Mouse (Mus musculus) T-cell, adult 2 months (primary cell): ENCODE data around the gene Atp6v0b.
A peak's percentile ranks its signal among the peaks of the same experiment; 100 is the strongest.

Experiments used
- DNase-seq: peaks from one replicate; pipeline ENCODE4 v3.0.0; 2022; ENCODE audit warnings: low spot score

Atp6v0b gene

DNA sequence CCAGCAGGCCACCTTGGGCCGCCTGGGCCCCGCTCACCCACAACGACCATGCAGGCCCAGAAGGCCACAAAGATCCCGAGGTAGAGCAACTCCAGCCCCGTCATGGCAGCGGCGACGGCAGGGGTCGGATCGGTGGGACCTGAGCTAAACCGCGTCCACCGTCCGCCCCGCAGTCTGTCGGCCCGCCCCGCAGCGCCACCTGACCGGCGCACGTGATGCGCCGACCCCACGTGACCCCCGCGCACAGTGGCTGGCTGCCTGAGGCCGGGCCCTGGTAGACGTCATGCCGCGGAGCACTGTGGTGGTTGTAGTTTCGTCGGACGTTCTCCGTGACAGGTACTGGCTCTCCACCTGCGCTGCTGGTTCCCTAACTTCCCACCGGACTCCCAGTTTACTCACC, at the start of gene Atp6v0b:
Atp6v0b (minus strand) TSS at position 201 of the 400 bp plus-strand sequence.
- DNase-seq: peak; percentile 93

DNA sequence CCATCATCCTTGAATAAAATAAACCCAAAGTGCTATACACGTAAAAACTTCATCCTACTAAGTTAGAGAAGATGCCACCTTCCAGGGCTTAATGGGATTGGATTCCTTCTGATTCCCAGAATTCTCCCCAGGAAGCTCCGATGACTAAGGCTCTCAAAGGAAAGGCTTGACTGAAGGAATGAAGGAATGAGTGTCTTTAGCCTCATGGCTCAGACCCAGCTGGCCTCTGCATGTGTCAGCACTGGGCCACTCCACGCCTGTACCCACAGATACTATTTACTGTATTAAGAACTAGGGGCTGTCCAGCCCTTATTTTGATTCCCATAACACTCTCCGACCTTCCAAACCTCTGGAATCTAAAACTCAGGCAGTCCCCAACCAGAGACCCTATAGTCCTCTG, 46.9 kb upstream of the Atp6v0b start:
- no peak for DNase-seq

DNA sequence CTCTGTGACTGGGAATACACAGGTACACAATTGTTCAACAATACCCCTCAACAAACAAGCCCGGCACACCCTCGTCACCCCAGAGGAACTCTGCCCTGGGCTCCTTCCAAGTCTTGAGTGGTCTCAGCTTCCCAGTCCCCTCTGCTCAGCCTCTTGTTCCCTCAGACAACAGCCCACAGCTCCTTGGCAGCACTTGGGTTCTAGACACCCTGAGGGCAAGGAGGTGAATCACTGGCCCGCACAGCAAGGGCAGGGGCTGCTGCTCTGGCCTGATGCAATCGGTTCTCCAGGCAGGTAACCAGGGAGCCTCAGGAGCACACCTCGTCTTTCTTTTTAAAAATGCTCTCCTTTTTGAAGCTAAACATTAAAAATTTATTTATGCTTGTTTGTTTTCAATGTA, 46.1 kb upstream of the Atp6v0b start:
- DNase-seq: no peak

DNA sequence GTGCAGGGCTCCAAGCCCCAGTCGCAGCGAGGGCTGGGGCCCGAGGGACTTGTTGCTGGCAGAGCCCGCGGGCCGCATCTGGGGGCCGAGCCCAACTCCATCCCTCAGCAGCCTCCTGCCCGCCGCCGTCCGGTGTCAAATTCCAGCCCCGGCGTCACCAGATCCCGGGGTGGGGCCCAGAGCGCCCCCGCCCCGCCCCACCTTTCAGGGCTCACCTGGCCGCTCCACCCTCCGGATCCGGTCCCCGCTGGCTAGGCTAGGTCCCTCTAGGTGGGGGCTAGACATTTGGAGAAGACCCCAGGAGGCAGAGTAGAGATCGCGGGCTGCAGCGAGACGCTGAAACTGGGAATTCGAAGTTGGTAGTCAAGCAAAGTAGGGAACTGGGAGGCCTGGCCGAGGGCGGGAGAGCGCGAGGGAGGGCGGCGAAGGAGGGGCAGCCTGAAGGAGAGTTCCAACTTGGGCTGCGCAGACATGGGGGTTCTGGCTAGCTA, 42.3 kb upstream of the Atp6v0b start, which contains the start of gene Artn:
Artn (minus strand) TSS at position 373 of the 491 bp plus-strand sequence.
- DNase-seq: no peak

DNA sequence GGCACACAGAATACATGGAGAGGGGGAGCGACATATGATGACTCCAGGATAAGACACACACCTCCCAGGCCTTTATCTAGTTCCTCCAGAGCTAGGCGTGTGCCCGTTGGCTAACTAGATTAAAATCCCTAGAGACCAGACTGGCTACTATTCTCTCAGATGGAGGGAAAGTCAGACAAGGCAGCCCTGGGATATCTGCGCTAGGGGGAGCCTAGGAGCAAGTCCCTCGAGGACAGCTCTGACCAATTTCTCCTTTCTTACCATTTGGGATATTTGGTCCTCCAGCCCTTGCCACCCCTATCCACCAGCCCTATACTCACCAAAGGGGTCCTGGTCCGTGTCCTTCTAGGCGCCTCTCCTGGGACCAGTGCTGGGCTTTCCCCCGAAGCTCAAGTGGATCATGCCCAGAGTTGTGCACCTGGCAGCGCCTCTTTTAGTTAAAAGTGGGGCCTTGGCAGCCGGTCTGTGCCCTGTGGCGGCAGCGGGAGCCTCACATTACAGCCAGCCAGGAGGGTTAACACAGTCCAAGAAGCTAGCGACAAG, 41.6 kb upstream of the Atp6v0b start:
- no peak for DNase-seq

DNA sequence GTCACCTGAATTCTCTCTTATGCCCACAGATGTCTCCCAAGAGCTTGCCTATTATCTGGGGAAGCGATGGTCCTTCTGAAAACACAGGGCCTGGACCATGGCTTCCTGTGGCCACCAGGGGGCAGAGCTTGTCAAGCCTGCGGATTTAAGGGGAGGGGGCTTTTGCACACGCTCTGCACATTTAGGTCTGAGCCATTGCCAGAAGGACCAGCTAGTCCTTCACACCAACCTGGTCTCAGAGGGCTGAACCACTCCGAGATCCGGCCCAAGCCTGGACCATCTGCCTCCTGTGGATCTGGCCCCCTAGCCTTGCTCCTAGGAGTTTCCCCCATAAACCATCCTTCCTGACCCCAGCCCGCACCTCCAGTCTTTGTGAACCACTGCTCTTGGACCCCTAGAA, 41.1 kb upstream of the Atp6v0b start:
- DNase-seq: no peak

DNA sequence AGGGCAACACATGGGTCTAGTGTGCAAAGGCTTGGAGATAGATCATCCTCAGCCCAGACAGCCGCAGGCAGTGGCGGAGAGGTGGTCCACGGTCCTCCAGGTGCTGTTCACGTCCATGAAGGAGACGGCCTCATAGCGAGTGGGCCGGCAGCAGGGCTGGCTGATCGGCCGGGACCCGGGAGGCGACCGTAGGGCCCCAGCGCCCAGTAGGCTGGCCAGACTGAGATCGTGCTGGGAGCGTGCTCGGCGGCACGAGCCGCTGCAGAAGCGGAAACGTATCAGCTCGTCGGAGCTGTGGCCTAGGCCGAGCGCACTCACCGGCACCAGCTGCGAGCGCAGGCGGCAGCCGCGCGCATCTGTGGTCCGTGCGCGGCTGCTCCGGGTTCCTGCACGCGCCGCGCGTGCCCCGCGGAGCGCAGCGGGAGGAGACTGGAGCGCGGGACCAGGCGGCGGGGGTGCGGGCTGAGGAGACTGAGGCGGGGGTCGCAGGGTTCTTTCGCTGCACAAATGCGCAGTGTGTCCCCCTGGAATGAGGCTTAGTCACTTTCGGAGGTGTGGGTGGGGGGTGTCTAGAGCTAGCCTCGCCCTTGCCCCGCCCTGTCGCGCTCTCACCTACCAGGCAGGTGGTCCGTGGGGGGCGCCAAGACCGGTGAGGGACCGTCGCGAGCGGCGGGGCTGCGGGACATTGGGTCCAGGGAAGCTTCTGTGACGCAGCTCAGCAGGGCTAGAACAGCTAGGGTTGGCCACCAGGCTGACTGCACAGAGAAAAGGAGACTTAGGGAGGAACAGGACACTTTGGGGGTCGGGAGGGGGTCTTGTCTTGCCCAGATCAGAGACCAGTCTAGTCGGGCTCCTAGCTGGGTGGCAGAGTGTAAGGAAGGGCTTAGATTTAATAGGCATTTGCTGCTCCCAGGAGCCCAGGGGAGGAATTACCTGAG, 39.7 kb upstream of the Atp6v0b start:
- no peak for DNase-seq

DNA sequence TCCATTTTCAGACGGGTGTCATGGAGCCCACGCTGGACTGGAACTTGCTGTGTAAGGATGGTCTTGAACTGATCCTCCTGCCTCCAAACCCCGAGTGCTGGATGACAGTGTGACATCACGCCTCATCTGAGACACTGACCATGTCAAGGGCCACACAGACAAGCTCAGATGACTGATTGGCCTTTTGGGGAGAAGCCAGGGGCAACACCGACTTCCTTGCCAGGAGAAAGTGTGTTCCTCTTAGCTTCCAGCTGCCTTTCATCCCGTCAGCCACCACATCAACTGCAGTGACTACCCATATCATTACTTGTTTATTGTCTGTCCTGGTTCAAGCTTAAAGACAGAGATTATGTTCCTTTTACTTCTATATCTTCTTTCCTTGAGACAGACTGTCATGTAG, 37.8 kb upstream of the Atp6v0b start:
- DNase-seq: no peak

DNA sequence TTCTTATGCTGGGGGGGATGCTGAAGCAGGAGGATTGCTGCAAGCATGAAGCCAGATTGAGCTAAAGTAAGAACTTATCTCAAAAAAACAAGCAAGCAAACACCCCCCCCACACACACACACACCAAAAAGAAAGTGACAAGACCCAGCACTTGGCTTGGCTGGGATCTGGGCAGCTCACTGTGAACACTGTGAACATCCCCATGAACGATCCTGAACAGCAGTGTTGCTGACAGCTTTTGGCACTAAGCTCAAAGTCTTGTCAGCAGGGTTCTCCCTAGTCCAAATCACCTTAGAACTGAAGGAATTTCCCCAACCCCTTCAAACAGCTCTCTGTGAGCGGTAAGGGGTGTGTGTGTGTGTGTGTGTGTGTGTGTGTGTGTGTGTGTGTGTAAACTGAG, 36.3 kb upstream of the Atp6v0b start:
- DNase-seq: no peak

DNA sequence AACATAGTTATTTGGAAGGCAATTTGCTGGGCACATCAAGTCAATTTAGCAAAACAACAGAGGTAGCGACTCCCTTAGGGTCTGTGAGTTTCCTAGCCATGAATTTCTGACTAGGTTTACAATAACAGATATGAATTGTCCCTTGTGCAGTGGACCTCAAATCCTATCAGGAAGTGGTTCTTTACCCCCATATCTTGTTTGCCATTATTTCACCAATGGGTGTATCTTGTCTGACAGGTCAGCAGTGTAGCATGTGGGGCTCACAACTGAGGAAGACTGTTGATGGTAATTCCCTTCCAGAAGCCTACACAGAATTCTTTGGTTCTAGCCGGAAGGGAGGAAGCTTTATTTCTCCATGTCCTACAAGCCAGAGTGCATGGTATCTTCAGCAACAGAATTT, 34.2 kb upstream of the Atp6v0b start:
- DNase-seq: no peak

DNA sequence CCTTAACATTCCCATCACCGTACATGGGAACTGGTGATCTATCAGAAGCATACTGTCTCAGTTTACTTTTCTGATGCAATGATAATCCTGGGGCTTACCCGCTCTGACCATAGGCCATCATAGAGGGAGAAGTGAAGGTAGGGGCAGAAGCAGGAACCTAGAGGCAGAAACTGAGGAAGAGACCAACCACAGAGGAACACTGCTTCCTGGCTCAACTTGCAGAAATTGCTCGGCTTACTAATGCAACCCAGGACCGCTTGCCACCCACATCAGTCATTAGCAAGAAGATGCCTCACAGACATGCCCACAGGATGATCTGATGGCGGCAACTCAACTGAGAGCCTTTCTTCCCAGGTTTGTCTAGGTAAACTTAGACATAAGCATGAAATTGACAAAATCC, 31.6 kb upstream of the Atp6v0b start:
- DNase-seq: no peak

DNA sequence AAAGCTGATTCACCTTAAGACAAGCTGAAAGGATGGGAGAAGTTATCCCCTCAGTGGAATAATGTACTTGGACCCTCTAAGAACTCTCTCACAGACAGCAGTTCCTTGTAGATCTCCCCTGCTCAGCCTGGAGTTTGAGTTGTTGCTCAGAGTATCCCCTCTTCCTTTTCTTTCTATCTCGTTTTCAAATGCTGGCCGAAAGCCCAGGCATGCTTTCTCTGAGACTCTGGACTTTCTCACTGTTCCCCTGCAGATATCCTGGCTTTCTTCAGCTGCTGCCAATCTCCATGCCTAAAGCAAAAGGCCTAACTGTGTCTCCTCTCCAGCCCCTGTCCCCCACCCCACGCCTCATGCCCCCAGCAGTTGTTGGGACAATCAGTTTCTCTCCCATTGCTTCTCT, 31.1 kb upstream of the Atp6v0b start:
- no peak for DNase-seq

DNA sequence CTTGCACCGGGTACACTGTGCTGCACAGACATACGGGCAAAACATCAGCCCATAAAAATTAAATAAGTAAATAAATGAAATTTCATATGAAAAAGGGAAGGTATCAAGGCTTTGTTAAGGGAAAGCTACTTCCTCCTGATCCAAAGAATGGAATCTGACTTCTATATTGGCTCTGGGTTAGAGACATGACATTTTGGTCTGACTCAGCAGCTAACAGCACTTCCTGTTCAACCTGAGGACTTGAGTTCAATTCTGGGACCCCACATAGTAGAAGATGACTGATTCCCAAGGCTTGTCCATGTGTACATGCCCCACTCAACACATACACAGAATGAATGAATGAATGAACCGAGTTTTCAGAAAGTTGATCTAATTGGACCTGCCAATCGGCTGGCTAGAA, 30.7 kb upstream of the Atp6v0b start:
- no peak for DNase-seq

DNA sequence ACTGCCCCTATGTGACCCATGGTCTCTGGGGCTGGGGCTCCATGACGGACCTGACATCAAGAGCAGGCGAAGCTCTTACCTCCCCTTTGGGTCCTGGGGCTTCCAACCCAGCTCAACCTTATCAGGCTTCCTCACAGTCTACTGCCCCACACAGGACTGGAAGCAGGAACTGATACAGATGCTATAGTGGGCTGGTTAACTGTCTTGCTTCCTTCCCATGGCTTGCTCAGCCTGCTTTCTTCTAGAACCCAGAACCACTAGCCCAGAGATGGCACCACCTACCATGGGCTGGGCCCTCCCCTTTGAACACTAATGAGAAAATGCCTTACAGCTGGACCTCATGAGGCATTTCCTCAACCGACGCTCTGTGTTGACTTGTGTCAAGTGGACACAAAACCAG, 30.3 kb upstream of the Atp6v0b start:
- DNase-seq: no peak

DNA sequence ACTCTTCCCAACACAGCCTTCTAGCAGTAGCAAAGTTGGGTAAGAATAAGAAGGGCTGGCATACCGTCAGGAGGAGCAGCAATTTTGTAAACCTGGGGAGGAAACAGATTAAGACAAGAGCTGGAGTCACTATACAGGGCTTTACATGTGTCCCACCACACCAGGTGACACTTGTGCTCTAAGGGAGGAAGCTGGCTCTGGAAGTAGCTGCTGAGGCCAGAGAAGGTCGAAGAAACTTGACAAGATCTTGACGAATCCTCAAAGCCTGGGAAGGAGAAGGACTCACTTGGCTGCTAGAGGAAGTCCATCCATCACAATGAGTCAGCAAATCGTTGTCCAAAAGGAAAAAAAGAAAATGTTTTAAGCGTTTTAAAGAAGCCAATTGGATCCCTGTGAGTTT, 29.3 kb upstream of the Atp6v0b start:
- DNase-seq: no peak

DNA sequence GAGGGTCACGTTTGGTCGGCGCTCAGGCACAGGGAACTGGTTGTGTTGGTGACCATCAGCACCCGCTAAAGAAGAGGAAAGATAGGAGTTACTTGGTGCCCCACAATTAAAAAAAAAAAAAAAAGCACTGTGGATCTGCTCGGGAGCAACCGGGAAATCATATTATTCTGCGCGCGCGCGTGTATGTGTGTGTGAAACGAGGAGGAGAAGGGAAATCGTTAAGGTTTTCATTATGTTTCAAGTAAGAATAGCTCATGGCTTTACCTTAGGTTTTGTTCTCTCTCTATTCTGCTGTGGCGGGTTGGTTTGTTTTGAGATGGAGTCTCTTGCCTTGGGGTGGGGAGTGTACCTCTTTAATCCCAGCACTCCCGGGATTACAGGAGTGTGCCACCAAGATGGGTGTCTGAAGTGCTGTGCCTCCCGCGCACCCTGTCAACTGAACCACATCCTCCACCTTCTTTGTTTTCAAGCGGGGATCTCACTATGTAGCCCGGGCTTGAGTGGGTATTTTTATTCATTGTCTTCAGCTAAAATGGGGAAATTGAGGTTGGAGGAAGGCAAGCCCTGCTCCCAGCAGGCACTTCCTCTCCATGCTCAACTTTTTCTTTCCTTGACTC, 28.5 kb upstream of the Atp6v0b start:
- DNase-seq: peak; percentile 23

DNA sequence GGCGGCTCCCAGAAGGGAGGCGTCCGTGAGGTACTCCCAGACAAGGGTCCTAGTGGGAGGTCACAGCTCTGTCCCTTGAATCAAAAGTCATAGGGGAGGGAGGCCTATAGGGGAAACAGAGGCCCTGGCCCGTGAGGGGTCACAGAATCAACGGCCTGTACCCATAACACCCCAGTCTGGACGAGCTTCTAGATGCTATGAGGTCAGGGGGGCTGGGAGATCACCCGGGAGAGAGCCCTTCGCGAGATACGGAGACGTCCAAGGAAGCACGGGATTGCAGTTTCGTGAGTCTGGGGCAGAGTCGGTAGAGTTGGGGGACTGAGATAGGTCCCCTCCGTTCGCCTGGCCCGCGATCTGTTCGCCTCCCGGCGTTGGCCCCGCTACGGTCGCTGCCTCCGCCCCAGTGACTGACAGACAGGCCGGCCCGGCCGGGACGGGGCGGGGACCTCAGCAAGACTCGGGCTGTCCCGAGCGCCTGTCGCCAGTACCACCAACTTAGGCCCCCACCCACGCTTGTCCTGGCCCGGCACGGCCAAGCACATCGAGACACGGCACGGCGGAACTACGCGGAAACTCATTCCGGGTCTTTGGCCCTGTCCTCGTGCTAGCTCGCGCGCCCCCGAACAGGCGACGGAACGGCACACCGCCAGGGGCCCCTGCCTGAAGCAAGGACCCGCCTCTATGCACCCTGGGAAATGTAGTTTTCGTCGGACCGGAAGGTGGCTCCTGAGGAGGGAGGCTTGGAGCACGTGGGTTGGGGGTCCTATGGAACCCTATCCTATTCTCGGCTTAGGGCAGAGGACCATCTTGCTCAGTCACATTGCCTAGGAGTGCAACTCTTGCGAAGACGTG, 27.7 kb upstream of the Atp6v0b start, which contains the start of gene Ipo13:
Ipo13 (minus strand) TSS at position 409 of the 852 bp plus-strand sequence.
- DNase-seq: peak; percentile 93

DNA sequence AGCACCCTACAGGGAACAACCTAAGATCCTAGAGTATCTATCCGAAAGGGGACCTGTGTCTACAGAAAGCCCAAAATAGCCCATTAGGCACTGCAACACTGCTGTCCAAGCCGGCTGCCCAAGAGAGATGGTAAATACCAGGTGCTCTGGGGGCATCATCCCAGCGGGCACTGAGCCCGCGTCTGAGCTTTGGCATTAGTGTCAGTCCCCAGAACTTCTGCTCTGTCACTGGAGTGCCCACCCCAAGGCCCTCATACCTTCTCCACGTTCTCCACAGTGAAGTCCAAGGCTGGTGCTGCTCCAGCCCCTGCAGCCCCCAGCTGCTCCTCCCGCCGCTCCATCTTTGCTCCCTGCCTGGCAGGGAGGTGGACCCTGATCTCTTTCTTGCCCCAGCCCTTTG, 26.9 kb upstream of the Atp6v0b start:
- no peak for DNase-seq

DNA sequence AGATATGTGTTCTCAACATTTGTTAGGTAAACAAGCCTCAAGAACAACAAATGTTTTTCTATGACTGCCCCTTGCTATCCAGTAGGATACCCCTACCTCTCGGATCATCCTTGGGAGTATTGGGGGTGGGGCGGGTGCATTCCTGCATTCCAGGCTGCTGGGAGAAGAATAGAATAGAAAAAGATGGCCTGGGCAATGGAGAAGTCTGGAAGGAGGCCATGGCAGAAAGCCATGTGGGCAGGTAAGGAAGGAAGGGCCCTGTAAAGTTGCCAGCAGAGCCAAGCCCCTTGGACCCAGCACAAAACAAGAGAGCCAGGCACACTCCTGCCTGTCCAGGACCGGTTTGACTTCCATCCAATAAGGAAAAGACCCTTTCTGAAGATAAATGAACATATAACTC, 26.3 kb upstream of the Atp6v0b start:
- DNase-seq: no peak

DNA sequence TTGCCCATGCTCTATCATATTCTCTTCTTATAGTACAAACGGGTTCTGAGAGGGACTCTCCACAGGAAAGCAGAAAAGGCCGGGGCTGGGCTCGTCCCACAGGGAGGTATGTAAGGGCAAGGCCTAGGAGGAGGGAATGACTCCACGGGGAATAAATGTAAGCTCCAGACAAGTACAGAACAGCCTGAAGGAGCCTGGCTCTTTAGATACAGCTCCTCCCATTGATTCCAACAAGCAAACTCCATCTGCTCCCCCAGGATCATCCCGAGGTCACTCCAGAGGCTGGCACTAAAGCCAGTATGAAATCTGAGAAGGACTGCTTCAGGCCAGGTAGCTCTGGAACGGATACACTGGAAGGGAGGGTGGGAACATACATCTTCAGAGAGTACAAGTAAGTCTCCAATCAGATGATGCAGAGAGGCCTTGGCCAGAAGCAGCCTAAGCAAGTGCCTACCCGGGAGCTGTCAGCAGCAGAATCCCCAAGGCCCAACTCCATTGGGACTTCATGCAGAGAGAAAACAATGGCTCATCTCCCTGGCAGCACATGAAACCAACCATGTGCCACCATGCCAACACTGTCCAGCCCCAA, 25.6 kb upstream of the Atp6v0b start:
- DNase-seq: no peak

DNA sequence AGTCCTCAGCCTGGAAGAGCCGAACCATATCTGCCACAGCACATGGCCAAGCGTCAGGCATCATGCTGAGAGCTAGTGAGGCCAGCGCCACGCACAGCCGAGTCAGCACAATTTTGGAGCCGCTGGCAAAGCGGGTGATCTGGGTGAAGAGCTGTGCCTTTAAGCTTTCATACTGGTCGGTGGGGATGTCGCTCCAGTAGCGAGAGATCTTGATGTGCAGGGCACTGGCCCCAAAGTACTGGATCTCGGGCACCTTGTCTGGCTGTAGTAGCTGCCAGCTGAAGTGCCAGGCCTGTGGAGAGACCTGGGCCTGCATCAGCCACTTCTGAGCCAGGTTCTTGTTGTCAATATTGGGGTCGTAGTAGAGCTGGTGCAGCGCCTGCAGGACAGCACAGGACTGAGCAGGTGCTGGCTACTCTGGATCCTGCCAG, 25.0 kb upstream of the Atp6v0b start:
- no peak for DNase-seq
